Mouse (Mus musculus) ES-Bruce4 (cell line): ENCODE measurements around the gene Dner. TPM values are rescaled to one million over a fixed set of nuclear protein-coding genes. Genes with fewer than 3 reads are reported as not detected.

Experiments used
- H3K27ac ChIP-seq: 2 replicates; pipeline ENCODE4 v1.5.1; 2012; ENCODE audit warnings: low read length, inconsistent platforms; ENCODE audit not compliant: insufficient read depth
- H3K27me3 ChIP-seq: 2 replicates; pipeline ENCODE4 v1.6.1; 2012; ENCODE audit warnings: mild to moderate bottlenecking, low read length, inconsistent platforms; ENCODE audit not compliant: control insufficient read depth, poor library complexity, insufficient read depth, severe bottlenecking
- H3K36me3 ChIP-seq: 2 replicates; pipeline ENCODE4 v1.6.1; 2012; ENCODE audit warnings: inconsistent platforms, mild to moderate bottlenecking, low read length, moderate library complexity; ENCODE audit not compliant: control insufficient read depth, poor library complexity, insufficient read depth, severe bottlenecking
- H3K4me1 ChIP-seq: one replicate; pipeline ENCODE4 v1.8.1; 2011; ENCODE audit warnings: low read length; ENCODE audit not compliant: control insufficient read depth, insufficient read depth
- H3K4me3 ChIP-seq: 2 replicates; pipeline ENCODE4 v1.5.1; 2011; ENCODE audit warnings: low read depth, mild to moderate bottlenecking, low read length
- H3K9ac ChIP-seq: 2 replicates; pipeline ENCODE4 v1.6.1; 2012; ENCODE audit warnings: low read depth, mild to moderate bottlenecking, inconsistent platforms; ENCODE audit not compliant: poor library complexity, severe bottlenecking
- H3K9me3 ChIP-seq: replicated peaks from 2 replicates; pipeline ENCODE4 v1.6.1; 2012; ENCODE audit warnings: mild to moderate bottlenecking, low read length, inconsistent platforms; ENCODE audit not compliant: control insufficient read depth, poor library complexity, insufficient read depth, severe bottlenecking
- CTCF ChIP-seq: IDR thresholded peaks from one replicate; pipeline ENCODE4 v1.8.1; 2011; ENCODE audit warnings: low read depth, low read length
- EP300 ChIP-seq: IDR thresholded peaks from 2 replicates; pipeline ENCODE4 v1.6.1; 2011; ENCODE audit warnings: low read depth, low read length; ENCODE audit not compliant: insufficient read depth
- POLR2A ChIP-seq: IDR thresholded peaks from one replicate; pipeline ENCODE4 v1.8.1; 2011; ENCODE audit warnings: low read length; ENCODE audit not compliant: insufficient read depth
- polyA plus RNA-seq: library from polyadenylated mRNA; stranded (reverse); fragments of >200 nt; gene quantifications from 2 replicates; pipeline ENCODE4 v1.2.4, GENCODE M21; 2011; ENCODE audit warnings: low read depth; ENCODE audit not compliant: missing spikeins, insufficient read depth, insufficient read length

Gene Dner
- polyA plus RNA-seq, 1 experiment, result 9.5 TPM

DNA sequence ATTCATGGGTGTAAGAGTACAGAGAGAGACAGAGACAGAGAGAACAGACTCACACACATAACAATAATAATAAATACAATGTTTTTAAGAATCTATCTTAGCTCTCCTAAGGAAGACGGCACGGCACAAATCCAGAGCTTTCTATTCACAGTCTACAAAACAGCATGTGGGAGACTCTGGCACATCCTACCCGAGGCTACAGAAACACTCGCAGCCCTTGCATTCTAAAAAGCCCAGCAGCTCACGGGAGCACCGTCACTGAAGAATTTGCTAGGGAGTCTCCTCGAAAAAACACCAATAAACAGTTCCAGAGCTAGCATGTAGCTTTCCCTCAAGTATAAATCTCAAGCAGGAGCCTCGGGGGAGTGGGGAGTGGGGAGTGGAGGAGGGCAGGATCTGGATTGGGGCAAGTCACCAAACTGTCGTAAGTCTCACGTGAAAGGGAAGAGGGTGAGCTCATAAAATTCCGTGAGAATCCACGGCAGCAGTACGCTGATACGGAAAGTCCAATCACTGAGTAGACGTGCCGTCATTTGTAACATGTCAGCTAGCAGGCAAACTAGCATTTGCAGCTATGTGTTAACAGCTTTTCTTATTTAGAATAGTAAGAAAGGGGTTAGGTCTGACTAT lies 76.8 kb downstream of the Dner start:
- no peaks in the 10 kb centered on the region for H3K27me3 ChIP-seq
- H3K9ac ChIP-seq, result no peak overlapping the region
- no peaks in the 10 kb centered on the region for H3K9me3 ChIP-seq
- H3K36me3 ChIP-seq, result no peaks in the 10 kb centered on the region
- no peak overlapping the region for H3K27ac ChIP-seq
- TF ChIP-seq EP300 (no peak), CTCF (no peak)
- H3K4me3 ChIP-seq, result no peak overlapping the region
- no peaks in the 10 kb centered on the region for H3K4me1 ChIP-seq

DNA sequence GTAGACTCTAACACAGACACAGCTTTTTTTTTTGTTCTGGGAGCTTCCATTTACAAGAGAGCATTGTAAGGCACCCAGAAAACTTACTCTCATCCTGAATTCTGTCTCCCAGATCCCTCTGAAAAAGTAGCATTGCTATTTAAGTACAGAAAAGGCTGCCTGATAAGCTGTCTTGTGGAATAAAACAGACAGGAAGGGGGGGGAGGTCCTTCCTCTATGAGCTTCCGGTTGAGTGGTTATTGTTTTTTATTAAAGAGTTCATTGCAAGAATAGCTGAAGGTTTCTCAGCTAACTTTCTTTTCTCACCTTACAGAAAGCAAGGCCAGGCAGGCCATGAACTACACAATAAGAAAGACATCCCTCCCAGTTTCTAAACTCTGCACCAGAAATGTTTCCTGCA lies 77.9 kb downstream of the Dner start:
- no peak overlapping the region for H3K27ac ChIP-seq
- H3K36me3 ChIP-seq, result no peaks in the 10 kb centered on the region
- H3K9me3 ChIP-seq, result no peaks in the 10 kb centered on the region
- H3K27me3 ChIP-seq, result no peaks in the 10 kb centered on the region
- no peak overlapping the region for H3K9ac ChIP-seq
- H3K4me3 ChIP-seq, result no peak overlapping the region
- no peaks in the 10 kb centered on the region for H3K4me1 ChIP-seq
- TF ChIP-seq EP300, result no peak

DNA sequence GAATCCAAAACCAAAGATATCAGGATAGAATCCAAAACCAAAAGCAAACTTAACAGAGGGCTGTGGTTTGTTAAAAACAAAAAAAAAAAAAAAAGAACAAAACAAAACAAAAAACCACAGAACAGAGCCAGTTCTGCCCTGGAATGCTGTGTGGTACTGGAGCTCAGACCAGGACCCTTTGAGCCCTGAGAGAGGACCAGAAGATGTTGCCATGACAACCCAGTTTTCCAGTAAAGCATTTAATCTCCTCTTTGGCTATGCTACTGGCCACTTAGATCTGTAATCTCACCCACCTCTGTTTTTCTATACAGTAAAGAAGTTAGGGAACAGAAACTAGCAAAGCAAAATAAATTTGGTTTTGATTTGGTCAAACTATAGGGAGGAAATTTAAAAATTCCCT lies 79.9 kb downstream of the Dner start:
- no peak for TF ChIP-seq CTCF
- TF ChIP-seq EP300, result no peak
- TF ChIP-seq POLR2A, result no peak
- Histone ChIP-seq H3K9me3 (no peaks in the 10 kb centered on the region), H3K9ac (no peak overlapping the region), H3K27me3 (no peaks in the 10 kb centered on the region; the same call in 1 of the 2 replicates), H3K36me3 (no peaks in the 10 kb centered on the region; the same call in 1 of the 2 replicates), H3K4me3 (no peak overlapping the region), H3K4me1 (no peaks in the 10 kb centered on the region), H3K27ac (no peak overlapping the region)

DNA sequence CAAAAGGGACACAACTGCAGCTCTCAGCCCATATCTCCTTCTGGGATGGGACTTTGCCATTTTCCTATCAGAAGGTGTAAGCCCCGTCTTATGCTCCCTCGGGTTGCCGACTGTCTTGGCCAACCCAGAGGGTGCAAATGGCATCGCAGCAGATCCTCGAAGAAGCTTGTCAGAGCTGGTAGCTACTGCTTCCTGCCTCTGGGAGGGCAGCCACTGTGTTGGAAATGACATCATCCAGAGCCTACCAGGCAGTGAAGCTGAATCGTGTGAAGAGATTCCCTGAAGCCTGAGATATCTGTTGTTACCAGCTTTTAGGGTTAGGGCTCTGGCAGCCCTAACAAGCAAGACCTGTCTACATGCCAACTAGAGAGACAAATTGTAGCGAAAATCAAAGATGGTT lies 81.4 kb downstream of the Dner start:
- TF ChIP-seq POLR2A (no peak), CTCF (no peak)
- Histone ChIP-seq H3K9ac (no peak overlapping the region), H3K27me3 (no peaks in the 10 kb centered on the region; the same call in 1 of the 2 replicates), H3K4me3 (no peak overlapping the region), H3K4me1 (no peaks in the 10 kb centered on the region), H3K9me3 (no peaks in the 10 kb centered on the region), H3K27ac (no peak overlapping the region), H3K36me3 (no peaks in the 10 kb centered on the region; the same call in 1 of the 2 replicates)

DNA sequence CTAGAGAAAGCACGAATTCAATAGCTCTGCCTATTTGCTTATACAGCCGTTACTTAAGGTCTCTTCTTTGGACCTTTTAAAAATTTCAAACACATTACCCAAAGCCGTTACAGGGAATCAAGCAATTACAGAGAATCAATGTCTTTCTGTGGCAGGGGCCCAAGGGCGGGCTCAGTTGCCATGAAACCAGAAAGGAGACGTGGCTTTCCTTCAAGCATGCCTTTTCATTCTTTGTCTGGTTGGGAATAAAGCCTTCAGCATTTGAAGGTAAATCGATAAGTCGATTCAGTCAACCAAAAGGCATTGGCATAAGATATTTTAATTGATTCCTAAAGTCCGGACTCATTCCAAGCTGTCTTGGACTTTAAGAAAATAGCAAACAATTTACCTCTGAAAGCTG lies 82.9 kb downstream of the Dner start:
- no peaks in the 10 kb centered on the region for H3K4me1 ChIP-seq
- no peaks in the 10 kb centered on the region; the same call in 1 of the 2 replicates for H3K27me3 ChIP-seq
- H3K27ac ChIP-seq, result no peak overlapping the region
- no peaks in the 10 kb centered on the region; the same call in 1 of the 2 replicates for H3K9me3 ChIP-seq
- TF ChIP-seq CTCF (no peak), EP300 (no peak), POLR2A (no peak)
- H3K36me3 ChIP-seq, result no peaks in the 10 kb centered on the region; the same call in 1 of the 2 replicates
- no peak overlapping the region for H3K4me3 ChIP-seq
- H3K9ac ChIP-seq, result no peak overlapping the region

DNA sequence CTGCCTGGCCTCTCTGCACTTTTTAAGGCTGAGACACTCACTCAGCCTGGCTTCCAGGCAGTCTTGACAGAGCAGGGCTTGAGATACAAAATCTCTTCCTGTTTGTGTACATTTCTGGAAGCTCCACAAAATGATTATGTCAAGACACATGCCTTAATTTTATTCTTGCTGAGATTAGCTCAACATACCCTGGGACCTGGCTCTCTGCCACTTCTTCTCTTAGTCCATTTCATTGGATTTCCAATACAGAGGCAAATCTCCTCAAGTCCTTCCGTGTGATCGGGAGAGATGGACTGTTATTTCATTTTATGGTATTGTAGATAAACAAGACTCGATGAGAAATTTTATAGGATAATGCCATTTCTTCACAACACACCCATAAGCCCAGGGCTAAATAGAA lies 84.7 kb downstream of the Dner start:
- no peaks in the 10 kb centered on the region; the same call in 1 of the 2 replicates for H3K9me3 ChIP-seq
- no peaks in the 10 kb centered on the region; the same call in 1 of the 2 replicates for H3K36me3 ChIP-seq
- no peak for TF ChIP-seq POLR2A
- no peak for TF ChIP-seq EP300
- TF ChIP-seq CTCF, result no peak
- no peak overlapping the region for H3K4me3 ChIP-seq
- no peaks in the 10 kb centered on the region for H3K4me1 ChIP-seq
- no peak overlapping the region for H3K27ac ChIP-seq
- no peak overlapping the region for H3K9ac ChIP-seq
- no peaks in the 10 kb centered on the region; the same call in 1 of the 2 replicates for H3K27me3 ChIP-seq
